Comparison of ENCODE assay signal across 10 mouse cellular contexts in the genomic region with DNA sequence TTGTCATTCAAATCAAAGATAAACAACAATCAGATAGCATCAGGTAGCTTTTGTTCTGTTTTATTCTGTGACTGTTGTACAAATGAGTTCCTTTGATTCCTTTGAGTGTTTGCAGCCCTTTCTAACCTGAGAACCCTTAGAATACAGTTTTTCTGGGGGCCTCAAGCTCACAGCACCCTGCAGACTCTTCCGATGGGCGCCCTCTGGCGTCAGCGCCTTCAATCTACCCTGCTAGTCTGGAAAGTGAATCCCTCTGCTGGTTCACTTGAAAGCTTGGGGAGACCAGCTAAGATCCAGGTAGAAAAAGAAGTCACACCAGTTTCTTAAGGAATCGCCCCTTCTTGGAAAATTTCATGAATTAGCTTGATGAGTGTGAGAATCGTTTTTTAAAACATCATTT.
DNase-seq lines count a peak whose midpoint lies in the region; ATAC-seq and TF ChIP-seq lines count a peak whose summit lies in the region.
"Had no signal": no experiment of that assay in that cellular context is flagged by ENCODE, and none has a peak within 500 bp of the region (broad histone marks: within the 10 kb centered on the region; RNA-seq: fewer than 3 reads in every experiment).

No protein-coding gene starts in this region.

- no peak; the same call in 1 of the 2 replicates for ATAC-seq in forebrain, embryonic 15.5 days (replicated peaks)
- no peak for ATAC-seq in embryonic facial prominence, embryonic 11.5 days (replicated peaks; ENCODE audit: insufficient number of reproducible peaks, low FRiP score, low TSS enrichment, low read depth)
- ATAC-seq in liver, postnatal 0 days, result no peak

- H3K9ac ChIP-seq in forebrain, embryonic 15.5 days (replicated peaks), result no peak overlapping the region
- no peak overlapping the region for H3K9ac ChIP-seq in embryonic facial prominence, embryonic 11.5 days (replicated peaks; ENCODE audit: low read length)
- no peak overlapping the region for H3K9ac ChIP-seq in liver, postnatal 0 days (replicated peaks)
- H3K9ac ChIP-seq: hindbrain, embryonic 15.5 days had no signal

- no peaks in the 10 kb centered on the region for H3K4me1 ChIP-seq in forebrain, embryonic 10.5 days
- H3K4me1 ChIP-seq in forebrain, embryonic 15.5 days, result no peaks in the 10 kb centered on the region
- no peaks in the 10 kb centered on the region for H3K4me1 ChIP-seq in embryonic facial prominence, embryonic 11.5 days (ENCODE audit: control insufficient read depth, insufficient read depth, low read length)
- no peaks in the 10 kb centered on the region for H3K4me1 ChIP-seq in liver, postnatal 0 days (ENCODE audit: insufficient read depth)
- H3K4me1 ChIP-seq: hindbrain, embryonic 15.5 days had no signal

- no peaks in the 10 kb centered on the region for H3K36me3 ChIP-seq in forebrain, embryonic 10.5 days (replicated peaks)
- no peaks in the 10 kb centered on the region for H3K36me3 ChIP-seq in forebrain, embryonic 15.5 days
- H3K36me3 ChIP-seq in embryonic facial prominence, embryonic 11.5 days (replicated peaks; ENCODE audit: control insufficient read depth, insufficient read depth, low read depth, low read length), result no peaks in the 10 kb centered on the region
- H3K36me3 ChIP-seq in liver, postnatal 0 days (replicated peaks; ENCODE audit: insufficient read depth, low read length), result no peaks in the 10 kb centered on the region
- H3K36me3 ChIP-seq: G1E; hindbrain, embryonic 15.5 days had no signal

- DNase-seq in forebrain, embryonic 10.5 days (ENCODE audit: extremely low spot score, low spot score), result peak; percentile 25
- peak; percentile 10 for DNase-seq in thymus, postnatal 14 days
- DNase-seq in thymus, postnatal 0 days (ENCODE audit: low spot score), result no peak
- DNase-seq in embryonic facial prominence, embryonic 11.5 days (ENCODE audit: low spot score), result peak; percentile 75
- DNase-seq in kidney, postnatal 36 days, result peak; percentile 26 to 78
- no peak for DNase-seq in liver, postnatal 0 days
- no peak for DNase-seq in B cell, adult 2 months

- H3K27me3 ChIP-seq in forebrain, embryonic 10.5 days (ENCODE audit: poor library complexity, severe bottlenecking), result no peaks in the 10 kb centered on the region
- H3K27me3 ChIP-seq in forebrain, embryonic 15.5 days, result no peaks in the 10 kb centered on the region
- no peaks in the 10 kb centered on the region for H3K27me3 ChIP-seq in embryonic facial prominence, embryonic 11.5 days (ENCODE audit: control insufficient read depth, insufficient read depth, low read length)
- H3K27me3 ChIP-seq in liver, postnatal 0 days (ENCODE audit: insufficient read depth, low read length), result no peaks in the 10 kb centered on the region
- H3K27me3 ChIP-seq: hindbrain, embryonic 15.5 days had no signal

- no peak for TF ChIP-seq EP300 in liver, postnatal 0 days (IDR thresholded peaks at IDR 0.05; ENCODE audit: low read depth)

- TF ChIP-seq CTCF in liver, postnatal 0 days (IDR thresholded peaks at IDR 0.05; ENCODE audit: low read depth), result peak; percentile 40

- no peak overlapping the region for H3K27ac ChIP-seq in forebrain, embryonic 10.5 days
- no peak overlapping the region for H3K27ac ChIP-seq in forebrain, embryonic 15.5 days (replicated peaks)
- no peak overlapping the region for H3K27ac ChIP-seq in embryonic facial prominence, embryonic 11.5 days (replicated peaks; ENCODE audit: low read depth, low read length)
- no peak overlapping the region for H3K27ac ChIP-seq in liver, postnatal 0 days (ENCODE audit: low read depth)
- H3K27ac ChIP-seq: hindbrain, embryonic 15.5 days had no signal

- WGBS in forebrain, embryonic 10.5 days, result 16% methylated on average over 6 of the region's 6 CpGs
- WGBS in forebrain, embryonic 15.5 days, result 11% methylated on average over 6 of the region's 6 CpGs
- 12% methylated on average over 6 of the region's 6 CpGs for WGBS in embryonic facial prominence, embryonic 11.5 days
- WGBS in liver, postnatal 0 days (ENCODE audit: insufficient replicate concordance), result 10% methylated on average over 6 of the region's 6 CpGs

- H3K4me3 ChIP-seq in forebrain, embryonic 10.5 days, result no peak overlapping the region
- no peak overlapping the region for H3K4me3 ChIP-seq in forebrain, embryonic 15.5 days
- H3K4me3 ChIP-seq in embryonic facial prominence, embryonic 11.5 days (ENCODE audit: low read depth, low read length), result no peak overlapping the region
- no peak overlapping the region for H3K4me3 ChIP-seq in liver, postnatal 0 days (ENCODE audit: low read depth, low read length)
- H3K4me3 ChIP-seq: hindbrain, embryonic 15.5 days had no signal

- no peaks in the 10 kb centered on the region for H3K9me3 ChIP-seq in forebrain, embryonic 10.5 days
- no peaks in the 10 kb centered on the region for H3K9me3 ChIP-seq in forebrain, embryonic 15.5 days
- H3K9me3 ChIP-seq in embryonic facial prominence, embryonic 11.5 days (replicated peaks; ENCODE audit: control insufficient read depth, low read length), result no peaks in the 10 kb centered on the region
- no peaks in the 10 kb centered on the region for H3K9me3 ChIP-seq in liver, postnatal 0 days (ENCODE audit: low read length)
- H3K9me3 ChIP-seq: hindbrain, embryonic 15.5 days had no signal

- no peak overlapping the region for H3K4me2 ChIP-seq in forebrain, embryonic 15.5 days (replicated peaks)
- H3K4me2 ChIP-seq in embryonic facial prominence, embryonic 11.5 days (ENCODE audit: low read depth, low read length), result no peak overlapping the region
- no peak overlapping the region for H3K4me2 ChIP-seq in liver, postnatal 0 days (ENCODE audit: low read depth, low read length)
- H3K4me2 ChIP-seq: hindbrain, embryonic 15.5 days had no signal

Comparison
In these comparisons a context has a peak if more than half of its experiments do, and no peak if none do; other contexts are left out.
1. DNase-seq: peak in forebrain, embryonic 10.5 days (single experiment), thymus, postnatal 14 days (single experiment), embryonic facial prominence, embryonic 11.5 days (single experiment) and kidney, postnatal 36 days (2 of 2); none in thymus, postnatal 0 days (single experiment), liver, postnatal 0 days (single experiment) and B cell, adult 2 months (0 of 2).